Mouse (Mus musculus) CH12.LX (cell line): ENCODE measurements around the gene Hlcs. TPM values are rescaled to one million over a fixed set of nuclear protein-coding genes. Genes with fewer than 3 reads are reported as not detected.

Experiments
- DNase-seq: peaks from one replicate; pipeline ENCODE4 v3.0.0-alpha.2; 2013; ENCODE audit errors: extremely low read depth
- H3K27ac ChIP-seq: 2 replicates; pipeline ENCODE4 v1.5.1; 2012; ENCODE audit warnings: low read depth, mild to moderate bottlenecking, control low read depth, moderate library complexity; ENCODE audit not compliant: insufficient read depth
- H3K27me3 ChIP-seq: replicated peaks from 2 replicates; pipeline ENCODE3; 2012; ENCODE audit warnings: inconsistent platforms
- H3K36me3 ChIP-seq, 2 experiments: replicated peaks in 1 of 2; 2 replicates each; pipeline versions ENCODE3 to v1.6.1; 2012; ENCODE audit warnings: inconsistent platforms in 1 of 2, low read length in 1 of 2, mild to moderate bottlenecking in 1 of 2, mixed read lengths in 1 of 2, moderate library complexity in 1 of 2; ENCODE audit not compliant: control insufficient read depth in 1 of 2, insufficient read depth in 1 of 2
- H3K4me1 ChIP-seq, 2 experiments: 2 replicates each; pipeline ENCODE4 v1.6.1; 2012; ENCODE audit warnings: inconsistent platforms in 1 of 2, moderate library complexity in 1 of 2; ENCODE audit not compliant: insufficient read depth in 2 of 2, control insufficient read depth in 1 of 2
- H3K4me2 ChIP-seq: 2 replicates; pipeline ENCODE4 v1.6.1; 2012; ENCODE audit warnings: low read depth, mild to moderate bottlenecking, control low read depth; ENCODE audit not compliant: poor library complexity, insufficient read depth, severe bottlenecking
- H3K4me3 ChIP-seq, 3 experiments: fragments of 150-350 bp in 1 of 3; sonication (generic) in 1 of 3; replicated peaks in 1 of 3; 2 replicates each; pipeline versions ENCODE3 to v1.5.1; 2011 to 2012; ENCODE audit warnings: low read depth in 2 of 3, low read length in 2 of 3, mild to moderate bottlenecking in 2 of 3, moderate library complexity in 2 of 3, control low read depth in 1 of 3, improper control_type of control experiment in 1 of 3, inconsistent platforms in 1 of 3, mixed read lengths in 1 of 3; ENCODE audit not compliant: poor library complexity in 1 of 3
- H3K79me2 ChIP-seq: replicated peaks from 2 replicates; pipeline ENCODE4 v1.6.1; 2012; ENCODE audit warnings: mild to moderate bottlenecking, moderate library complexity; ENCODE audit not compliant: control insufficient read depth, poor library complexity, insufficient read depth, severe bottlenecking; ENCODE audit errors: extremely low read depth
- H3K9ac ChIP-seq: 2 replicates; pipeline ENCODE4 v1.6.1; 2012; ENCODE audit warnings: low read depth, mild to moderate bottlenecking, control low read depth, moderate library complexity; ENCODE audit not compliant: insufficient read depth
- H3K9me3 ChIP-seq: replicated peaks from 2 replicates; pipeline ENCODE3; 2012; ENCODE audit warnings: low read length, inconsistent platforms, mixed read lengths
- CHD1 ChIP-seq: IDR thresholded peaks from 2 replicates; pipeline ENCODE4 v1.6.1; 2012; ENCODE audit warnings: low read depth, low read length, improper control_type of control experiment, inconsistent platforms
- CHD2 ChIP-seq: IDR thresholded peaks from 2 replicates; pipeline ENCODE4 v1.6.1; 2011; ENCODE audit warnings: low read length, improper control_type of control experiment
- CTCF ChIP-seq, 2 experiments: IDR thresholded peaks in 1 of 2; conservative IDR thresholded peaks in 1 of 2; 2 replicates each; pipeline ENCODE4 v1.5.1; 2011 to 2012; ENCODE audit warnings: low read depth in 2 of 2, low read length in 2 of 2, improper control_type of control experiment in 1 of 2, inconsistent platforms in 1 of 2, mild to moderate bottlenecking in 1 of 2, moderate library complexity in 1 of 2
- EP300 ChIP-seq: IDR thresholded peaks from 2 replicates; pipeline ENCODE4 v1.6.1; 2011; ENCODE audit warnings: low read length, improper control_type of control experiment
- HCFC1 ChIP-seq: IDR thresholded peaks from 2 replicates; pipeline ENCODE4 v1.6.1; 2012; ENCODE audit warnings: low read depth, mild to moderate bottlenecking, inconsistent platforms, low read length, improper control_type of control experiment
- IRF4 ChIP-seq: IDR thresholded peaks from 2 replicates; pipeline ENCODE4 v1.6.1; 2014; ENCODE audit warnings: low read depth, mild to moderate bottlenecking, inconsistent platforms, low read length, improper control_type of control experiment
- JUN ChIP-seq: IDR thresholded peaks from 2 replicates; pipeline ENCODE4 v1.6.1; 2011; ENCODE audit warnings: low read depth, mild to moderate bottlenecking, low read length, improper control_type of control experiment, moderate library complexity; ENCODE audit not compliant: insufficient read depth
- JUND ChIP-seq: conservative IDR thresholded peaks from 2 replicates; pipeline ENCODE4 v1.6.1; 2011; ENCODE audit warnings: low read depth, low read length, improper control_type of control experiment
- MAFK ChIP-seq: IDR thresholded peaks from 2 replicates; pipeline ENCODE4 v1.6.1; 2011; ENCODE audit warnings: low read length, improper control_type of control experiment; ENCODE audit not compliant: insufficient replicate concordance
- MAZ ChIP-seq: IDR thresholded peaks from 2 replicates; pipeline ENCODE4 v1.6.1; 2012; ENCODE audit warnings: low read depth, mild to moderate bottlenecking, inconsistent platforms, low read length, improper control_type of control experiment, moderate library complexity
- MEF2A ChIP-seq: IDR thresholded peaks from 2 replicates; pipeline ENCODE4 v1.6.1; 2014; ENCODE audit warnings: low read depth, mild to moderate bottlenecking, inconsistent platforms, low read length, improper control_type of control experiment, borderline replicate concordance
- NRF1 ChIP-seq: IDR thresholded peaks from 2 replicates; pipeline ENCODE4 v1.6.1; 2014; ENCODE audit warnings: low read depth, mild to moderate bottlenecking, inconsistent platforms, low read length, improper control_type of control experiment, moderate library complexity
- POLR2AphosphoS2 ChIP-seq: IDR thresholded peaks from 2 replicates; pipeline ENCODE4 v1.6.1; 2011; ENCODE audit warnings: low read depth, low read length, improper control_type of control experiment
- RAD21 ChIP-seq: IDR thresholded peaks from 2 replicates; pipeline ENCODE4 v1.6.1; 2011; ENCODE audit warnings: low read depth, mild to moderate bottlenecking, low read length, improper control_type of control experiment, moderate library complexity
- RCOR1 ChIP-seq: conservative IDR thresholded peaks from 2 replicates; pipeline ENCODE4 v1.6.1; 2012; ENCODE audit warnings: low read depth, mild to moderate bottlenecking, inconsistent platforms, low read length, improper control_type of control experiment
- SIN3A ChIP-seq: IDR thresholded peaks from 2 replicates; pipeline ENCODE4 v1.6.1; 2012; ENCODE audit warnings: low read length, improper control_type of control experiment, inconsistent platforms
- USF2 ChIP-seq: conservative IDR thresholded peaks from 2 replicates; pipeline ENCODE4 v1.6.1; 2011; ENCODE audit warnings: low read depth, low read length, improper control_type of control experiment
- ZKSCAN1 ChIP-seq: IDR thresholded peaks from 2 replicates; pipeline ENCODE4 v1.6.1; 2012; ENCODE audit warnings: low read depth, inconsistent platforms, low read length, improper control_type of control experiment, borderline replicate concordance
- ZNF384 ChIP-seq: IDR thresholded peaks from 2 replicates; pipeline ENCODE4 v1.6.1; 2012; ENCODE audit warnings: low read depth, low read length, improper control_type of control experiment, inconsistent platforms
- dilution Hi-C: fragments of 300-500 bp; cut with MboI; formaldehyde crosslinking; loops from 2 replicates; pipeline ENCODE4 v1.14.3; 2020; ENCODE audit warnings: low sequenced_read_pairs; ENCODE audit not compliant: extremely low pct_unique_long_range_greater_than_20kb, extremely low pct_ligation_motif_present
- in situ Hi-C: fragments of 300-500 bp; cut with MboI; formaldehyde crosslinking; loops from 3 replicates; pipeline ENCODE4 v1.14.3; 2019; ENCODE audit warnings: low sequenced_read_pairs, low pct_ligation_motif_present, low pct_unique_long_range_greater_than_20kb, mixed read lengths
- polyA plus RNA-seq: library from polyadenylated mRNA; unstranded; fragments of >175 nt; gene quantifications from 2 replicates; pipeline ENCODE4 v1.2.1, GENCODE M21; 2012; ENCODE audit warnings: low read depth; ENCODE audit not compliant: insufficient read length
- total RNA-seq, 2 experiments: library from RNA; depleted of rRNA; stranded (reverse); fragments of 300-350 nt in 1 of 2; fragments of >200 nt in 1 of 2; gene quantifications; 2 replicates each; pipeline ENCODE4 v1.2.3; 2012 to 2014

Hlcs gene
- total and polyA plus RNA-seq, 3 experiments, result 5.3 to 12.5 (median 9.4) TPM

DNA sequence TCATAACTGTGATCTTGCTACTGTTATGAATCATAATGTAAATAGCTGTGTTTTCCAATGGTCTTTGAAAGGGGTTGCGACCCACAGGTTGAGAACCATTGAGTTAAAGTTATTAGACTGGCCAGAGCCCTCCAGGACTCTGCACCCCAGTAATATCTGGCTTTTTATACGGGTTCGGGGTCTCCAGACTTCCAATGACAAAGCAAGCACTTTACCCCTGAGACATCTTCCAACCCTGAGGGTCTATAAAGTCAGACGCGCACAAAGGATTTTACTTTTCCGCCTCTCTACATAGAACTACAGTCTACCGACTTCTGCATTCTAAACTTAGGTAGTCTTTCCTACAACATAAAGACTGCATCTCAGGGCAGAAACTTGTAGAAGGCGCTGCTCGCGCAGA, 63.7 kb downstream of the Hlcs start:
- Histone ChIP-seq H3K79me2 (no peaks in the 10 kb centered on the region), H3K9ac (no peak overlapping the region), H3K27ac (no peak overlapping the region), H3K4me1 (peaks cover 9 to 28% of the 10 kb centered on the region in 2 experiments), H3K36me3 (peaks cover 2 to 64% of the 10 kb centered on the region in 2 experiments)
- DNase-seq, result no peak
- dilution Hi-C loops, result no loop called here
- in situ Hi-C loops, result loop anchor here (10.0 to 25.0 kb wide), 2 partner anchors 215 to 562 kb away; partner anchors contain the start of gene Cbr3
- no peak for TF ChIP-seq CHD2
- no peak for TF ChIP-seq MAZ
- TF ChIP-seq EP300, result no peak
- no peak for TF ChIP-seq ZNF384
- TF ChIP-seq, all 38 proteins: peak for 0
- Histone ChIP-seq H3K27me3 (no peaks in the 10 kb centered on the region), H3K4me3 (no peak overlapping the region), H3K4me2 (no peak overlapping the region), H3K9me3 (no peaks in the 10 kb centered on the region)

- dilution Hi-C loops, result no loop called here
- DNase-seq, result no peak
- H3K4me3 ChIP-seq, result no peak overlapping the region
- peaks cover 9 to 32% of the 10 kb centered on the region in 2 experiments for H3K4me1 ChIP-seq
- H3K27ac ChIP-seq, result no peak overlapping the region
- H3K36me3 ChIP-seq, result peaks cover 2 to 60% of the 10 kb centered on the region in 2 experiments
- no peak overlapping the region for H3K9ac ChIP-seq
- TF ChIP-seq IRF4 (no peak), ZNF384 (no peak), POLR2AphosphoS2 (no peak), SIN3A (no peak), CTCF (conservative IDR thresholded peaks at IDR 0.05 in 1 of 2, IDR thresholded peaks at IDR 0.05 in 1 of 2; ENCODE audit: low read depth in 2 of 2, low read length in 2 of 2) (no peak), USF2 (no peak), MAZ (no peak), RAD21 (no peak), ZKSCAN1 (no peak), MEF2A (no peak), MAFK (no peak), NRF1 (no peak), RCOR1 (no peak), JUN (no peak), HCFC1 (no peak), CHD1 (no peak), JUND (no peak)
- in situ Hi-C loops, result no loop called here
- no peaks in the 10 kb centered on the region for H3K79me2 ChIP-seq
- no peaks in the 10 kb centered on the region for H3K9me3 ChIP-seq
- H3K27me3 ChIP-seq, result no peaks in the 10 kb centered on the region
- H3K4me2 ChIP-seq, result no peak overlapping the region
Measured at GRCm38 (mm10) chr16:94248721-94249120, 64.7 kb downstream of the Hlcs start.
